In genomic region chr6:72249981-72250380, GRCm38 (mm10) we compare ENCODE assay signal across 27 mouse cellular contexts. TPM values are rescaled to one million over a fixed set of nuclear protein-coding genes. Genes with fewer than 3 reads are reported as not detected.
"Had no signal": no experiment of that assay in that cellular context is flagged by ENCODE, and none has a peak within 500 bp of the region (broad histone marks: within the 10 kb centered on the region; RNA-seq: fewer than 3 reads in every experiment).

No protein-coding gene starts in this region.

- H3K4me2 ChIP-seq: lung, embryonic 14.5 days; midbrain, embryonic 12.5 days; neural tube, embryonic 13.5 days; neural tube, embryonic 15.5 days had no signal

- H3K27ac ChIP-seq: liver, embryonic 14.5 days; midbrain, embryonic 10.5 days; midbrain, embryonic 12.5 days; neural tube, embryonic 13.5 days; neural tube, embryonic 15.5 days had no signal

- H3K27me3 ChIP-seq: neural tube, embryonic 13.5 days had no signal

- H3K9ac ChIP-seq: liver, embryonic 14.5 days; lung, embryonic 14.5 days; midbrain, embryonic 12.5 days; neural tube, embryonic 13.5 days; neural tube, embryonic 15.5 days had no signal

- H3K4me3 ChIP-seq: midbrain, embryonic 10.5 days; midbrain, embryonic 12.5 days; myocyte; neural tube, embryonic 13.5 days; neural tube, embryonic 15.5 days had no signal

- DNase-seq: lung, adult 18-20 months; lung, embryonic 14.5 days; lung, postnatal 14 days; lung, postnatal 4 days; midbrain, embryonic 14.5 days; retina, postnatal 1 day; right cerebral cortex, adult 18-20 months; right cerebral cortex, postnatal 25 days; right cerebral cortex, postnatal 4 days; spleen, adult 18-20 months; thymus, adult 18-20 months; thymus, postnatal 25 days; thymus, postnatal 4 days had no signal

- H3K36me3 ChIP-seq: midbrain, embryonic 10.5 days; midbrain, embryonic 12.5 days; neural tube, embryonic 13.5 days; neural tube, embryonic 15.5 days had no signal

- ATAC-seq: midbrain, embryonic 16.5 days had no signal

- H3K9me3 ChIP-seq: midbrain, embryonic 10.5 days; midbrain, embryonic 12.5 days; neural tube, embryonic 13.5 days; neural tube, embryonic 15.5 days had no signal

RNA-seq across cellular contexts. Expression of gene Atoh8, which starts 14.6 kb away (rescaled TPM):
- total RNA-seq: megakaryocyte-erythroid progenitor cell, adult 5-6 weeks had no signal

RNA-seq across cellular contexts. Expression of gene Sftpb, which starts 54.4 kb away (rescaled TPM):
- total RNA-seq: megakaryocyte-erythroid progenitor cell, adult 5-6 weeks had no signal
- polyA plus RNA-seq: liver, embryonic 14.5 days; liver, embryonic 16.5 days; midbrain, embryonic 10.5 days; midbrain, embryonic 12.5 days; midbrain, embryonic 14.5 days; myocyte; neural tube, embryonic 11.5 days; stomach, embryonic 14.5 days; stomach, embryonic 16.5 days; thymus, postnatal 0 days; urinary bladder, adult 2 months had no signal
